Mouse (Mus musculus): ENCODE measurements around the gene Zbtb44. TPM values are rescaled to one million over a fixed set of nuclear protein-coding genes. Genes with fewer than 3 reads are reported as not detected.

Zbtb44 gene
- polyA plus RNA-seq, 1 experiment from 2014 or later = 10.8 TPM

DNA sequence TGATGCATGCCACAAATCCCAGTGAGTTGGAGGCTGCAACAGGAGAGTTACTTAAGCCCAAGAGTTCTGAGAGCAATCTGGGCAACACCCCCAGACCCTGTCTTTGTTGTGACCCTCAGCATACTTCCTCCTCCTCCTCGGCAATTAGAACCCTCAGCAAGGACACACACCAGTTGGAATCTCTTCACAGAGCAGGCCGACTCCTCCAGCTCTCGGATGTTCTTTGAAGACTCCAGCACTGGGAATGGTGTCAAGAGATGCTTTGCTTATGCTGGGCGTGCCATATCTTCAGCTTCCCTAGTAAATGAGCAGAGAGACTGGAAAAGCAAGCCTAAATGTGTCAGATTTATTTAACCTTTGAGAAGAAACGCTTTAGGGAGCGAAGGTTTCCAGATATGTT, 50.3 kb downstream of the Zbtb44 start:
- Histone ChIP-seq H3K4me2 (replicated peaks; ENCODE audit: low read depth, low read length) (no peak overlapping the region), H3K9me3 (ENCODE audit: control insufficient read depth, low read depth, low read length) (no peaks in the 10 kb centered on the region), H3K9ac (replicated peaks; ENCODE audit: low read depth, low read length) (no peak overlapping the region), H3K4me3 (ENCODE audit: low read depth, low read length) (no peak overlapping the region), H3K27me3 (ENCODE audit: control insufficient read depth, insufficient read depth, low read length) (no peaks in the 10 kb centered on the region), H3K4me1 (ENCODE audit: control insufficient read depth, insufficient read depth, low read length) (no peaks in the 10 kb centered on the region), H3K36me3 (ENCODE audit: control insufficient read depth, insufficient read depth, low read length) (no peaks in the 10 kb centered on the region), H3K27ac (ENCODE audit: low read length) (no peak overlapping the region)
- no peak for ATAC-seq (ENCODE audit: insufficient number of reproducible peaks, insufficient read depth, low FRiP score, low read depth)
- 66% methylated on average over 6 of the region's 6 CpGs for WGBS

DNA sequence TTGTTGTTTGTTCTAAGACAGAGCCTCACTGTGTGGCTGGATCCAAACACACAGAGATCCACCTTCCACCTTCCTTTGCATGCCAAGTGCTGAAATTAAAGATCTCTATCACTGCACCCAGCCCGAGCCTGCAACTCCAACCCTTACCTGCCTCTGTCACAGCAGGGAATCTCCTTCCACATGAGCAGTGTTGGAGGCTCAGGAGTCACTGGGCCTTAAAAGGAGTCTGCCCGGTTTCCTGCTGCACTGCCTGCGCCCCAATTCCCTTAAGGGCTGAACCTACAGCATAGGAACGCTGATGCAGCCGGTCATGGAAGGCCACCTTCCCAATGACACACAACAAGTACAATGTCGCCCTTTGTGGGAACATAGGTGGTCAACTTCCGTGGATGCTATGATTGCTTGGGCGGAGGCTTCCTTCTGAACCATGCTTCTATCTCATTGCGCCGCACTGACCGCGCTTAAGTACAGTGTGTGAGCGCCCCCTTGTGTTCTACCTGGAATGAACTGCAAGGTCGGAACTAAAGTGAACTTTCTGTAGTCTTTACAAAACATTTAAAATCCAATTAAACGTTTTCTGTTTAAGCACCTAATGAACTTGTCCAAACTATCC, 51.7 kb downstream of the Zbtb44 start:
- 6% methylated on average over 15 of the region's 15 CpGs for WGBS
- H3K4me3 ChIP-seq (ENCODE audit: low read depth, low read length) = no peak overlapping the region
- H3K4me1 ChIP-seq (ENCODE audit: control insufficient read depth, insufficient read depth, low read length) = no peaks in the 10 kb centered on the region
- no peaks in the 10 kb centered on the region for H3K9me3 ChIP-seq (ENCODE audit: control insufficient read depth, low read depth, low read length)
- H3K27ac ChIP-seq (ENCODE audit: low read length) = no peak overlapping the region
- H3K9ac ChIP-seq (replicated peaks; ENCODE audit: low read depth, low read length) = no peak overlapping the region
- no peak overlapping the region; the same call in 1 of the 2 replicates for H3K4me2 ChIP-seq (replicated peaks; ENCODE audit: low read depth, low read length)
- H3K36me3 ChIP-seq (ENCODE audit: control insufficient read depth, insufficient read depth, low read length) = no peaks in the 10 kb centered on the region
- ATAC-seq (ENCODE audit: insufficient number of reproducible peaks, insufficient read depth, low FRiP score, low read depth) = no peak
- no peaks in the 10 kb centered on the region for H3K27me3 ChIP-seq (ENCODE audit: control insufficient read depth, insufficient read depth, low read length)

DNA sequence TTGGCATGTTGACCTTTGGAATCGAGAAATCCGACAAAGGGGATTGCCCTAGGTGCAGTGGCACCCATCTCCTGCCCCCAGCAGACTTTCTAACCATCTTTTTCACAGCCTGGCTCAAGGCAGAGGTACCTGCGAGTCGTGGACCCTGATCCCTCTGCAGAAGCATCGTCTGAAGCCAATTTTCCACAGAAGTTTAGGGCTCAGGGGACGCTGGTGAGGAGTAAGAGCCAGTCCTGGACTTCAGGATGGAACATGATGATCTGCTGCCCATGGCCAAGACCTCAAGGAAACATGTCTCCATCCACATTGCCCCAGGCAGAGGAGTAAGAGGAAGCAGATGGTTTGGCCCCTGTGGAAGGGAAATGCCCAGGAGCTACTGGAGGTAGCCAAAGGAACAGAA, 52.3 kb downstream of the Zbtb44 start:
- no peaks in the 10 kb centered on the region for H3K36me3 ChIP-seq (ENCODE audit: control insufficient read depth, insufficient read depth, low read length)
- ATAC-seq (ENCODE audit: insufficient number of reproducible peaks, insufficient read depth, low FRiP score, low read depth) = no peak
- no peak overlapping the region for H3K4me2 ChIP-seq (replicated peaks; ENCODE audit: low read depth, low read length)
- H3K27me3 ChIP-seq (ENCODE audit: control insufficient read depth, insufficient read depth, low read length) = no peaks in the 10 kb centered on the region
- H3K27ac ChIP-seq (ENCODE audit: low read length) = no peak overlapping the region
- H3K9ac ChIP-seq (replicated peaks; ENCODE audit: low read depth, low read length) = no peak overlapping the region
- no peaks in the 10 kb centered on the region for H3K9me3 ChIP-seq (ENCODE audit: control insufficient read depth, low read depth, low read length)
- 68% methylated on average over 6 of the region's 6 CpGs for WGBS
- H3K4me1 ChIP-seq (ENCODE audit: control insufficient read depth, insufficient read depth, low read length) = no peaks in the 10 kb centered on the region
- no peak overlapping the region for H3K4me3 ChIP-seq (ENCODE audit: low read depth, low read length)

DNA sequence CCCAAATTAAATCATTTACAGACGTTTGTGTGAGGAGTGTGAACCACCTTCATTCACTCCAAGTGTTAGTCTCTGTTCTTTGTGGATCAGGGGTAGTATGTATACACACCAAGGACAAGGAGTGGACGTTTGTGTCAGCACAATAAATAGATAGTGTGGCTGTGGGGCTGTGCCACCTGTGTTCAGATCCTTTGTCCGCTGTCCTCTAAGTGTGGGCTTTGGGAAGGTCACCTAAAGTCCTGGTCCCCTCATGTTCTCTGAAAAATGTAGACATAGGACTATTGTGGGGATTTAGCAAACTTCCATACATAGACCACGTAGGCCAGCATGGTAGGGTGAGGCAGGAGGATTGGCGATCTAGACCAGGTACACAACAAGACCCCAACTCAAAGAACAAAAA, 55.1 kb downstream of the Zbtb44 start:
- WGBS = 65% methylated on average over 5 of the region's 5 CpGs
- Histone ChIP-seq H3K36me3 (ENCODE audit: control insufficient read depth, insufficient read depth, low read length) (no peaks in the 10 kb centered on the region), H3K4me1 (ENCODE audit: control insufficient read depth, insufficient read depth, low read length) (no peaks in the 10 kb centered on the region), H3K9me3 (ENCODE audit: control insufficient read depth, low read depth, low read length) (no peaks in the 10 kb centered on the region), H3K27ac (ENCODE audit: low read length) (no peak overlapping the region), H3K9ac (replicated peaks; ENCODE audit: low read depth, low read length) (no peak overlapping the region), H3K4me2 (replicated peaks; ENCODE audit: low read depth, low read length) (no peak overlapping the region), H3K4me3 (ENCODE audit: low read depth, low read length) (no peak overlapping the region), H3K27me3 (ENCODE audit: control insufficient read depth, insufficient read depth, low read length) (no peaks in the 10 kb centered on the region)
- ATAC-seq (ENCODE audit: insufficient number of reproducible peaks, insufficient read depth, low FRiP score, low read depth) = no peak

DNA sequence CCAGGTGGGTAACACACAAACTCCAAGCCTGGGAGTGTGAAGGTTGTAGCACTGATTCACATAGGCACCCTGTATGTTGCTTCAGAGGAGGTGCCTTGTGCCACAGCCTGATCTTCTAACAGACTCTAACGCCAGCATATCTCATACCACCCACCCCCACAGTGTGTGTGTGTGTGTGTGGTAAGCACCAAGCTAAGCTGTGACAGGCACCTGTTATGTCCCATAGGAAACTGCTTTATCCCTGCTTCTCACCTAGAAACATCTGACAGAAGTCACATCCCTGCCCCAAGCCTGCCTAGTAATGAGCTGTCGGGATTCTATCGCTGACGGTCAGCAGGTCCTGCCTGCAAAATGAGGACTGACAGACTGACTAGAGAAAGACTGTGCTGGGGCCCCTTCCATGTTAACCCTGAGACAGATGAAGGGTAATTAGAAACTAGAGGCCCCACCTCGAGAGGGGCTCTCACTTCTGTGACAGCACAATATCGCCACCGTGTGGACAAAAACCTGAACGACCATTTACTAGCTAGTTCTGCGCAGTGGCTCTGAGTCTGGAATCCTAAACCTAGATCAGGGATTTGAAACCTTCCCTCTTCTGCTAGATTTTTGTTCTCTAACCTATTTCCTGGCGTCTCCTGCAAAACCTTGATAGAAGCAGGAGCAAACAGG, 55.8 kb downstream of the Zbtb44 start:
- Histone ChIP-seq H3K4me2 (replicated peaks; ENCODE audit: low read depth, low read length) (no peak overlapping the region), H3K9ac (replicated peaks; ENCODE audit: low read depth, low read length) (no peak overlapping the region), H3K4me3 (ENCODE audit: low read depth, low read length) (no peak overlapping the region), H3K27ac (ENCODE audit: low read length) (no peak overlapping the region), H3K9me3 (ENCODE audit: control insufficient read depth, low read depth, low read length) (no peaks in the 10 kb centered on the region), H3K4me1 (ENCODE audit: control insufficient read depth, insufficient read depth, low read length) (no peaks in the 10 kb centered on the region), H3K36me3 (ENCODE audit: control insufficient read depth, insufficient read depth, low read length) (no peaks in the 10 kb centered on the region), H3K27me3 (ENCODE audit: control insufficient read depth, insufficient read depth, low read length) (no peaks in the 10 kb centered on the region)
- 17% methylated on average over 10 of the region's 10 CpGs for WGBS
- ATAC-seq (ENCODE audit: insufficient number of reproducible peaks, insufficient read depth, low FRiP score, low read depth) = no peak

DNA sequence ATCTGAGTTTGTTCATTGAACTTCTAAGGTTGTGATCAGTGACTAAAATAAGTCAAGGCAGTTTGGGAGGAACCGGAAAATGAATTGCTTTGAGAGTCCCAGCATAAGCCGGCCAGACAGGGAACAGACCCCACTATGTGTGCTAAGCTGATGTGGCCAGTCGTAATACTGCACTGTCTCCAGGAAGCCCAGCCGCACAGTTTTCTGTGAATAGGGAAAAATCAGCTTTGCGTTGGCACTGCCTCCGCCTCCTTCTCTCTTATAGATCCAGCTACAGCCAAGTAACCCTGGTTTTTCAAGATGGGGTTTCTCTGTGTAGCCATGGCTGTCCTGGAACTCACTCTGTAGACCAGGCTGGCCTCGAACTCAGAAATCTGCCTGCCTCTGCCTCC, 56.3 kb downstream of the Zbtb44 start:
- 79% methylated on average over 7 of the region's 7 CpGs for WGBS
- H3K4me2 ChIP-seq (replicated peaks; ENCODE audit: low read depth, low read length) = no peak overlapping the region
- no peak for ATAC-seq (ENCODE audit: insufficient number of reproducible peaks, insufficient read depth, low FRiP score, low read depth)
- no peaks in the 10 kb centered on the region for H3K9me3 ChIP-seq (ENCODE audit: control insufficient read depth, low read depth, low read length)
- H3K27me3 ChIP-seq (ENCODE audit: control insufficient read depth, insufficient read depth, low read length) = no peaks in the 10 kb centered on the region
- H3K4me3 ChIP-seq (ENCODE audit: low read depth, low read length) = no peak overlapping the region
- H3K4me1 ChIP-seq (ENCODE audit: control insufficient read depth, insufficient read depth, low read length) = no peaks in the 10 kb centered on the region
- H3K36me3 ChIP-seq (ENCODE audit: control insufficient read depth, insufficient read depth, low read length) = no peaks in the 10 kb centered on the region
- H3K27ac ChIP-seq (ENCODE audit: low read length) = no peak overlapping the region
- no peak overlapping the region for H3K9ac ChIP-seq (replicated peaks; ENCODE audit: low read depth, low read length)

DNA sequence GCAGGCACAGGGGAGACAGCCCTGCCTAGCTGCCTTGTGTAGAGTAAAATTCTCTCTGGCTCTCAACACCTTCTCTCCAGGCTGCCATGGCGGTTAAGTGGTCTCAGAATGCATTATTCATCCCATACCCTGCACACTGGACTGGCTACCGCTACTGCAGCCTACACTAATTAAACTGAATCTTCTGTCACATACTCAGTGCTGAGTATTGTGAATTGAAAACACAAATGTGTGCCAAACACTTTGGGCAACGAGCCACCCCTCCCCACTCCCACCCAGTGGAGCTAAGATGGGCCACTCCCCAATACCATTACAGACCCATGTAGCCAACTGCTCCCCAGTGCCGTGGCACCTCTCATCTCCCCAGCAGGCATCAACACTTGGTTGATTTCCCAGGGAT, 57.0 kb downstream of the Zbtb44 start:
- H3K36me3 ChIP-seq (ENCODE audit: control insufficient read depth, insufficient read depth, low read length) = no peaks in the 10 kb centered on the region
- H3K4me3 ChIP-seq (ENCODE audit: low read depth, low read length) = no peak overlapping the region
- no peaks in the 10 kb centered on the region for H3K27me3 ChIP-seq (ENCODE audit: control insufficient read depth, insufficient read depth, low read length)
- ATAC-seq (ENCODE audit: insufficient number of reproducible peaks, insufficient read depth, low FRiP score, low read depth) = no peak
- no peak overlapping the region for H3K9ac ChIP-seq (replicated peaks; ENCODE audit: low read depth, low read length)
- no peak overlapping the region for H3K27ac ChIP-seq (ENCODE audit: low read length)
- WGBS = 86% methylated on average over 4 of the region's 4 CpGs
- no peaks in the 10 kb centered on the region for H3K4me1 ChIP-seq (ENCODE audit: control insufficient read depth, insufficient read depth, low read length)
- no peaks in the 10 kb centered on the region for H3K9me3 ChIP-seq (ENCODE audit: control insufficient read depth, low read depth, low read length)
- no peak overlapping the region for H3K4me2 ChIP-seq (replicated peaks; ENCODE audit: low read depth, low read length)

DNA sequence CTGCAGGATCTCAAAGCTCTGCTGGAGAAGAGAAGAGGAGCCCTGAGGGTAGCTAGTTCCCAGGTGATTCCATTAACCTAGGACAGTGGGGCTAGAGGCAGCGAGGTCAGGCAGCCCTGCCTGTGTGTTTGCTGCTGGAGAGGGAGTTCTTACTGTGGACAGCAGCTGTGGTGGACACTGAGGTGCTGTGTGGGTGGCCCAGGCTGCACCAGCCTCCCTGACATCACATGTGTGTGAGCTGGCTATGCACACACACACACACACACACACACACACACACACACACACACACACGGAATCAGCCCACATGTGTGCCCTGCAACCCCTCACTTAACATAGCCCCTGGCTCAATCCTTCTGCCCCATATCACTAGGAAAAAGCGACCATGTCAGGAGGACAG, 57.7 kb downstream of the Zbtb44 start:
- no peak overlapping the region for H3K9ac ChIP-seq (replicated peaks; ENCODE audit: low read depth, low read length)
- H3K27ac ChIP-seq (ENCODE audit: low read length) = no peak overlapping the region
- H3K9me3 ChIP-seq (ENCODE audit: control insufficient read depth, low read depth, low read length) = no peaks in the 10 kb centered on the region
- no peak overlapping the region for H3K4me2 ChIP-seq (replicated peaks; ENCODE audit: low read depth, low read length)
- no peak overlapping the region for H3K4me3 ChIP-seq (ENCODE audit: low read depth, low read length)
- ATAC-seq (ENCODE audit: insufficient number of reproducible peaks, insufficient read depth, low FRiP score, low read depth) = no peak
- 65% methylated on average over 3 of the region's 3 CpGs for WGBS
- no peaks in the 10 kb centered on the region for H3K4me1 ChIP-seq (ENCODE audit: control insufficient read depth, insufficient read depth, low read length)
- H3K36me3 ChIP-seq (ENCODE audit: control insufficient read depth, insufficient read depth, low read length) = no peaks in the 10 kb centered on the region
- no peaks in the 10 kb centered on the region for H3K27me3 ChIP-seq (ENCODE audit: control insufficient read depth, insufficient read depth, low read length)

DNA sequence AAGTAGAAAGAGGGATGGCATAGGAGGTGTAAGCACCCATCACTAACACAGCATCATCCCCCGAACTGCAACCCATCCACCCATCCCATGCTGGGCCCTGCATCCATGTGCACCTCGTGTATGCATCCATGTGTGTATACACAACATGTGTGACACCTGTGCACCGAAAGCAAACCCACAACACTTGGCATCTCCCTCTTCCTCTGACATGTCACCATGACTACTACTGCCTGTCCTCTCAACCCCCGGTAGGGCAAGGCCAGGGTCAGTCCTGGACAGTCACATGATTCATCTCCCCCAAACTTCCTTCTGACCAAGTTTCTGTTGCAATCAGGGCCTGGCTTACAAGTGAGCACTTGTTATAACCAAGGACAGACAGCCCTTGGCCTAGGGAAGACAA, 58.4 kb downstream of the Zbtb44 start:
- Histone ChIP-seq H3K4me2 (replicated peaks; ENCODE audit: low read depth, low read length) (no peak overlapping the region), H3K4me3 (ENCODE audit: low read depth, low read length) (no peak overlapping the region), H3K27me3 (ENCODE audit: control insufficient read depth, insufficient read depth, low read length) (no peaks in the 10 kb centered on the region), H3K27ac (ENCODE audit: low read length) (no peak overlapping the region), H3K9me3 (ENCODE audit: control insufficient read depth, low read depth, low read length) (no peaks in the 10 kb centered on the region), H3K36me3 (ENCODE audit: control insufficient read depth, insufficient read depth, low read length) (no peaks in the 10 kb centered on the region), H3K9ac (replicated peaks; ENCODE audit: low read depth, low read length) (no peak overlapping the region), H3K4me1 (ENCODE audit: control insufficient read depth, insufficient read depth, low read length) (no peaks in the 10 kb centered on the region)
- ATAC-seq (ENCODE audit: insufficient number of reproducible peaks, insufficient read depth, low FRiP score, low read depth) = no peak
- WGBS = 83% methylated on average over 4 of the region's 4 CpGs

Data from stomach, embryonic 14.5 days (tissue).